Comparison of ENCODE assay signal across 32 mouse cellular contexts in genomic region chr1:183382621-183383020, GRCm38 (mm10). TPM values are rescaled to one million over a fixed set of nuclear protein-coding genes. Genes with fewer than 3 reads are reported as not detected.
"Had no signal": no experiment of that assay in that cellular context is flagged by ENCODE, and none has a peak within 500 bp of the region (broad histone marks: within the 10 kb centered on the region; RNA-seq: fewer than 3 reads in every experiment).

No protein-coding gene starts in this region.

- H3K9ac ChIP-seq: embryonic facial prominence, embryonic 12.5 days; embryonic facial prominence, embryonic 13.5 days; embryonic facial prominence, embryonic 15.5 days; forebrain, embryonic 12.5 days; forebrain, embryonic 13.5 days; forebrain, embryonic 15.5 days; forebrain, postnatal 0 days had no signal

- H3K36me3 ChIP-seq: embryonic facial prominence, embryonic 10.5 days; embryonic facial prominence, embryonic 12.5 days; embryonic facial prominence, embryonic 13.5 days; embryonic facial prominence, embryonic 15.5 days; forebrain, embryonic 10.5 days; forebrain, embryonic 12.5 days; forebrain, embryonic 15.5 days had no signal

- H3K27ac ChIP-seq: embryonic facial prominence, embryonic 10.5 days; embryonic facial prominence, embryonic 12.5 days; embryonic facial prominence, embryonic 13.5 days; embryonic facial prominence, embryonic 15.5 days; forebrain, embryonic 10.5 days; forebrain, embryonic 12.5 days; forebrain, embryonic 13.5 days; forebrain, embryonic 15.5 days; gastrocnemius, adult 2 months; heart, adult 2 months had no signal

- DNase-seq: cerebellum, adult 8-10 months; cerebellum, adult 9-10 months; cerebellum, adult 9-11 months; cerebellum, postnatal 10 days; cerebellum, postnatal 14 days; cerebellum, postnatal 25 days; cerebellum, postnatal 36 days; embryo, embryonic 11 days; forebrain, postnatal 0 days; gastrocnemius, adult 2 months; gastrocnemius, postnatal 10 days; gastrocnemius, postnatal 14 days; gastrocnemius, postnatal 25 days; gastrocnemius, postnatal 36 days; heart, adult 11 months; heart, adult 18-20 months; heart, adult 2 months had no signal

- H3K4me3 ChIP-seq: embryonic facial prominence, embryonic 10.5 days; embryonic facial prominence, embryonic 12.5 days; embryonic facial prominence, embryonic 13.5 days; embryonic facial prominence, embryonic 15.5 days; erythroblast, embryonic 14.5 days; forebrain, embryonic 10.5 days; forebrain, embryonic 12.5 days; forebrain, embryonic 13.5 days; forebrain, embryonic 15.5 days; gastrocnemius, adult 2 months; heart, adult 2 months had no signal

- H3K4me1 ChIP-seq: embryonic facial prominence, embryonic 10.5 days; embryonic facial prominence, embryonic 12.5 days; embryonic facial prominence, embryonic 13.5 days; embryonic facial prominence, embryonic 15.5 days; forebrain, embryonic 10.5 days; forebrain, embryonic 12.5 days; forebrain, embryonic 13.5 days; forebrain, embryonic 15.5 days had no signal

RNA-seq across cellular contexts. Expression of gene Hhipl2, which starts 35.4 kb away (rescaled TPM):
- total RNA-seq: common myeloid progenitor, adult 5-6 weeks; gastrocnemius, adult 18-20 months; gastrocnemius, adult 2 months; gastrocnemius, adult 8-10 months; gastrocnemius, postnatal 25 days; gastrocnemius, postnatal 36 days; gastrocnemius, postnatal 4 days; granulocyte monocyte progenitor cell, adult 5-6 weeks; heart, adult 18-20 months; heart, adult 2 months; heart, adult 8-10 months had no signal
- polyA plus RNA-seq: embryonic facial prominence, embryonic 15.5 days; erythroblast, embryonic 14.5 days had no signal
